Mouse (Mus musculus) adrenal gland (tissue): ENCODE results near the gene Stox1.

Source experiments
- intact Hi-C: fragments of 180-260 bp; cut with DNase I; formaldehyde crosslinking; loops from one replicate; pipeline ENCODE4 v1.15.1; 2025
- microRNA-seq, 2 experiments: library from miRNA; unstranded; fragments of <30 nt; microRNA quantifications; one replicate each; pipeline ENCODE4; 2019

The Stox1 gene

GRCm38 (mm10) chr10:62668043-62668442 lies 57.9 kb downstream of the Stox1 start:
- intact Hi-C loops = no loop called here

GRCm38 (mm10) chr10:62664963-62665590 lies 60.9 kb downstream of the Stox1 start:
- intact Hi-C loops = no loop called here

GRCm38 (mm10) chr10:62664171-62664570 lies 61.8 kb downstream of the Stox1 start:
- intact Hi-C loops = no loop called here

- intact Hi-C loops = no loop called here
These were observed 69.2 kb downstream of the Stox1 start for GRCm38 (mm10) chr10:62656711-62657110.

GRCm38 (mm10) chr10:62651961-62652360 lies 74.0 kb downstream of the Stox1 start:
- intact Hi-C loops = no loop called here

GRCm38 (mm10) chr10:62650881-62651810 lies 74.8 kb downstream of the Stox1 start, which contains the start of gene Ddx50:
Ddx50 (minus strand) TSS chr10:62651218.
- intact Hi-C loops = no loop called here

- intact Hi-C loops = no loop called here
These were observed 75.6 kb downstream of the Stox1 start for GRCm38 (mm10) chr10:62650358-62650782.

Small RNAs within 50 kb of the gene (microRNA-seq; reads per million reads assigned to microRNA genes)
- gene Mir7215 = 0 reads per million in 2 experiments
